Mouse (Mus musculus): ENCODE measurements around the gene Cbx5.

Gene Cbx5

DNA sequence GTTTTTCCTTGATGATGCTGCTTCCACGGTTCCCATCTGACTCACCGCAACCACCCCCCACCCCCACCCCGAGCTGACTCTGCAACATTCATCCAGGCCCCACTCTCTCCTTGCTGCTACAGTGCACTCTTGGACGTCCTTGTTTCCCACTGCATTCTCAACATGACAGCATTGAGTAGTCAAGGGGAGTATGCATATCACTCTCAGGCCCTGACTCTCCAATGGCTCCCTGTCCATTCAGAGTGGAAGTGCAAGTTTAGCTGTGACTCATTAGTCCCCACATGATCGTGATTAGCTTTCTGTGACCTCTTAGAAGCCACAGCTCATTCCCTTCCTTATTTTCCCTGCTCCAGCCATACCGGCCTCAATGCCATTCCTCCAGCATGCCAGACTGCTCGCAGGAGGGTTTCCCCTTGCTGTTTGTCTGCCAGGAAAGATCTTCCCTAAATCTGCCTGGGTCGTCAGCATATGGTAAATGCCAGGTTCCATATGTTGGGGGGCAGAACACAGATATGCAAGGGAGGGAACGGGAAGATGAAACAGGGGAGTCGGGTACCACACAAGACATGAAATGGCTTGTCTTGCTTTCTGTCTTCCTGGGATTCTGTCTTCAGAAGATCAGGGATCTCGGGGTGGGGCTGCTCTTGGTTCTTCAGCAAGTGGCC is 93.8 kb downstream of the Cbx5 start:
- no peak for DNase-seq (ENCODE audit: low spot score)

DNA sequence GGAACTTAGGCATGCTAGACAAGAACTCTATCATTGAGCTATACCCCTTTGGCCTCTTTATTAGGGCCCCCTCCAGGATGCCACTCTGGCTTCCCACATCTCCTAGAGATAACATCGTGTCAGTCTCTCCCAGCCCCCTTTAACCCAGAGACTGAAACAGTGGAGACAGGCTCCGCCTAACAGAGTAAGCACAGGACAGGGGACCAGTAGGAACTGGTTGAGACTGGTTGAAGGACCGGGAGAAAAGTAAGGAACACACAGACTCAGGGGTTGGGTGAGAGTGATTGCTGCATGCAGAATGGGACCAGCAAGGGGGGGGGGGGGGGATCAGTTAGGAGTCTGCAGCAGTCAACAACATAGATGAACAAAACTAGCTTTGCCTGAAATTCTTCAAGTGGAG is 95.4 kb downstream of the Cbx5 start:
- DNase-seq (ENCODE audit: low spot score): no peak

Data from ovary, postnatal 36 days (tissue).